Mouse (Mus musculus): ENCODE results near the gene Ttc28. TPM values are rescaled to one million over a fixed set of nuclear protein-coding genes. Genes with fewer than 3 reads are reported as not detected.

Gene Ttc28
- polyA plus RNA-seq, 1 experiment, result 3.4 TPM

DNA sequence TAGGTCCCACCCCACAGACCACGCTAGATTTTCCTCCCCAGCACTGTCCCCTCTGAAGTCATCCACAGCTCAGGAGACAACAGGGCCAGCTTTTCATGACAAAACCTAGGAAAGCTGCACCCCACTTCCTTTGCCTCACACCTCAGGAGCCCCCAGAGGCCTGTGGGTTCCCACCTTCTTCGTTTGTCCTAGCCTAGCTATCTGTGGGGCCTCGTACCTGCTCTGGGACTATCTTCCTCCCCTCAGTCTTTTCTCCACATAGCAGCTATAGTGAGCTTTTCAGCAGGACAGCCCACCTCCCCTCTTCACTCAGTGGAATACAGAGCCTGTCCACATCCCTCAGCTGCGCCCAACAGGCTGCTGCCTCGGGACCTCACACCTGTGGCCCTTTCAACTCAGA lies 418.2 kb downstream of the Ttc28 start:
- Histone ChIP-seq H3K79me2 (ENCODE audit: control insufficient read depth, insufficient read depth) (no peaks in the 10 kb centered on the region), H3ac (ENCODE audit: control insufficient read depth, insufficient read length, low read depth) (no peak overlapping the region), H3K4me3 (ENCODE audit: insufficient read depth, poor library complexity, severe bottlenecking) (no peak overlapping the region), H3K36me3 (ENCODE audit: control insufficient read depth, insufficient read depth) (no peaks in the 10 kb centered on the region), H3K79me3 (ENCODE audit: low read depth) (no peaks in the 10 kb centered on the region), H3K27me3 (ENCODE audit: control insufficient read depth, insufficient read depth, insufficient read length) (peaks cover 36% of the 10 kb centered on the region)
- TF ChIP-seq MYOD1 (IDR thresholded peaks at IDR 0.05; ENCODE audit: control insufficient read depth, insufficient read length, low read depth) (no peak), CTCF (IDR thresholded peaks at IDR 0.05; ENCODE audit: control insufficient read depth, insufficient read depth, insufficient read length) (no peak), CEBPB (IDR thresholded peaks at IDR 0.05; ENCODE audit: low read depth) (no peak), USF1 (IDR thresholded peaks at IDR 0.05; ENCODE audit: low read depth) (no peak), MAX (IDR thresholded peaks at IDR 0.05) (no peak), MYOG (IDR thresholded peaks at IDR 0.05; ENCODE audit: control insufficient read depth, extremely low read depth, insufficient read length) (no peak), FOSL1 (IDR thresholded peaks at IDR 0.05; ENCODE audit: insufficient read depth, low read length, poor library complexity, severe bottlenecking) (no peak)

DNA sequence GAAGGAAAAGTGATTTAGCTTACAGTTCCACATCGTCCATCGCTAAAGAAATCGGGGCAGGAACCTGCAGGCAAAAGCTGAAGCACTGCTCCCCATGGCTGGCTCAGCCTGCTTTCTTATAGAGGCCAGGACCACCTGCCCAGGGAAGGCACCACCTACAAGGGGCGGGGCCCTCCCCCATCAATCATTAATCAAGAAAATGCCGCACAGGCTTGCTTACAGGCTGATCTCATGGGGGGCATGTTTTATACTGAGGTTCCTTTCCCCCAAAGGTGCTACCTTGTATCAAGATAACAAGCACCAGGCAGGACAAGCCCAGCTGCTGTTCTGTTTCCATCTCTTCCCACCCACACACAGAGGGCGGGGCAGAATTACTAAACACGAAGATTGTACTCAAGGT lies 419.1 kb downstream of the Ttc28 start:
- no peak overlapping the region for H3ac ChIP-seq (ENCODE audit: control insufficient read depth, insufficient read length, low read depth)
- H3K79me2 ChIP-seq (ENCODE audit: control insufficient read depth, insufficient read depth), result no peaks in the 10 kb centered on the region
- no peak overlapping the region for H3K4me3 ChIP-seq (ENCODE audit: insufficient read depth, poor library complexity, severe bottlenecking)
- H3K27me3 ChIP-seq (ENCODE audit: control insufficient read depth, insufficient read depth, insufficient read length), result peaks cover 34% of the 10 kb centered on the region
- H3K79me3 ChIP-seq (ENCODE audit: low read depth), result no peaks in the 10 kb centered on the region
- H3K36me3 ChIP-seq (ENCODE audit: control insufficient read depth, insufficient read depth), result no peaks in the 10 kb centered on the region
- TF ChIP-seq MAX (IDR thresholded peaks at IDR 0.05), result no peak
- no peak for TF ChIP-seq MYOD1 (IDR thresholded peaks at IDR 0.05; ENCODE audit: control insufficient read depth, insufficient read length, low read depth)
- TF ChIP-seq FOSL1 (IDR thresholded peaks at IDR 0.05; ENCODE audit: insufficient read depth, low read length, poor library complexity, severe bottlenecking), result no peak
- no peak for TF ChIP-seq CEBPB (IDR thresholded peaks at IDR 0.05; ENCODE audit: low read depth)
- no peak for TF ChIP-seq USF1 (IDR thresholded peaks at IDR 0.05; ENCODE audit: low read depth)
- no peak for TF ChIP-seq CTCF (IDR thresholded peaks at IDR 0.05; ENCODE audit: control insufficient read depth, insufficient read depth, insufficient read length)
- no peak for TF ChIP-seq MYOG (IDR thresholded peaks at IDR 0.05; ENCODE audit: control insufficient read depth, extremely low read depth, insufficient read length)

DNA sequence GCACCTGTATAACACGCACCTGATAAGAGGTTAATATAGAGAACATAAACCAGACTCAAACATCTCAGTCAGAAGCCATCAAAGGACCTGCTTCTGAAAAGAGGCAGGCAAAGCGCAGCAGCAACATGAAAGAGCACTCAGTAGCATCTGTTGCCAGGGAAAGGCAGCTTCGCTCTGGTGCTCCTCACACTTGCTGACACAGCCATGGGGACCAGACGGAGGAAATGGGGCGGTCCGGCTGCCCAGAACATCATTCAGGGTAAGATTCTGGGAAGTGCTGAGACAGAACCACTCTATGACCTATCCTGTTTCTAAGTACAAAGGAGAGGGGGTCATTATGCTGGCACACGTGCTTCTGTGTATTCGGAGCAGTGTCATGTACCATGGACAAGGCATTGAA lies 421.2 kb downstream of the Ttc28 start:
- TF ChIP-seq MYOG (IDR thresholded peaks at IDR 0.05; ENCODE audit: control insufficient read depth, extremely low read depth, insufficient read length), result no peak
- no peak for TF ChIP-seq FOSL1 (IDR thresholded peaks at IDR 0.05; ENCODE audit: insufficient read depth, low read length, poor library complexity, severe bottlenecking)
- no peak for TF ChIP-seq USF1 (IDR thresholded peaks at IDR 0.05; ENCODE audit: low read depth)
- no peak for TF ChIP-seq MYOD1 (IDR thresholded peaks at IDR 0.05; ENCODE audit: control insufficient read depth, insufficient read length, low read depth)
- TF ChIP-seq CTCF (IDR thresholded peaks at IDR 0.05; ENCODE audit: control insufficient read depth, insufficient read depth, insufficient read length), result no peak
- no peak for TF ChIP-seq CEBPB (IDR thresholded peaks at IDR 0.05; ENCODE audit: low read depth)
- no peak for TF ChIP-seq MAX (IDR thresholded peaks at IDR 0.05)
- Histone ChIP-seq H3K79me3 (ENCODE audit: low read depth) (no peaks in the 10 kb centered on the region), H3K27me3 (ENCODE audit: control insufficient read depth, insufficient read depth, insufficient read length) (peaks cover 33% of the 10 kb centered on the region), H3K36me3 (ENCODE audit: control insufficient read depth, insufficient read depth) (no peaks in the 10 kb centered on the region), H3K4me3 (ENCODE audit: insufficient read depth, poor library complexity, severe bottlenecking) (no peak overlapping the region), H3K79me2 (ENCODE audit: control insufficient read depth, insufficient read depth) (no peaks in the 10 kb centered on the region), H3ac (ENCODE audit: control insufficient read depth, insufficient read length, low read depth) (no peak overlapping the region)

DNA sequence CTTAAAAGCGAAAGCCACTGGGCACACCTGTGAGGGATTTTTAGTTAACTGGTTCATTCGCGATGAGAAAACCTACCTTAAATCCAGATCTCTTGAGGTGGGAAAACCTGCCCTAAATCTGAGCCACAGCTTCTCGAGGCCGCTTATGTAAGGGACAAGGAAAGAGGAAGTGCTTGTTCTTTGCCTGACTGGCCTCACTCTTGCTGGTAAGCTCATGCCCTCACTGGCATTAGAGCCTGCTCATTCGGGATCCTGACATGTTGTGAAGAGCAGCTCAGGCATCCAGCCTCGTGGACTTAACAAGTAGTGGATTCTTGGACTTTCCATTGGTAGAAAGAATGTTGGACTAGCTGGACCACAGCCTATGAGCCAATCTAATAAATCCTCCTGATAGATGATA lies 422.1 kb downstream of the Ttc28 start:
- H3K4me3 ChIP-seq (ENCODE audit: insufficient read depth, poor library complexity, severe bottlenecking), result no peak overlapping the region
- TF ChIP-seq MAX (IDR thresholded peaks at IDR 0.05) (no peak), CTCF (IDR thresholded peaks at IDR 0.05; ENCODE audit: control insufficient read depth, insufficient read depth, insufficient read length) (no peak), FOSL1 (IDR thresholded peaks at IDR 0.05; ENCODE audit: insufficient read depth, low read length, poor library complexity, severe bottlenecking) (no peak), MYOG (IDR thresholded peaks at IDR 0.05; ENCODE audit: control insufficient read depth, extremely low read depth, insufficient read length) (no peak), MYOD1 (IDR thresholded peaks at IDR 0.05; ENCODE audit: control insufficient read depth, insufficient read length, low read depth) (no peak), USF1 (IDR thresholded peaks at IDR 0.05; ENCODE audit: low read depth) (no peak), CEBPB (IDR thresholded peaks at IDR 0.05; ENCODE audit: low read depth) (no peak)
- H3K36me3 ChIP-seq (ENCODE audit: control insufficient read depth, insufficient read depth), result no peaks in the 10 kb centered on the region
- no peaks in the 10 kb centered on the region for H3K79me2 ChIP-seq (ENCODE audit: control insufficient read depth, insufficient read depth)
- H3K27me3 ChIP-seq (ENCODE audit: control insufficient read depth, insufficient read depth, insufficient read length), result peaks cover 28% of the 10 kb centered on the region
- no peak overlapping the region for H3ac ChIP-seq (ENCODE audit: control insufficient read depth, insufficient read length, low read depth)
- no peaks in the 10 kb centered on the region for H3K79me3 ChIP-seq (ENCODE audit: low read depth)

DNA sequence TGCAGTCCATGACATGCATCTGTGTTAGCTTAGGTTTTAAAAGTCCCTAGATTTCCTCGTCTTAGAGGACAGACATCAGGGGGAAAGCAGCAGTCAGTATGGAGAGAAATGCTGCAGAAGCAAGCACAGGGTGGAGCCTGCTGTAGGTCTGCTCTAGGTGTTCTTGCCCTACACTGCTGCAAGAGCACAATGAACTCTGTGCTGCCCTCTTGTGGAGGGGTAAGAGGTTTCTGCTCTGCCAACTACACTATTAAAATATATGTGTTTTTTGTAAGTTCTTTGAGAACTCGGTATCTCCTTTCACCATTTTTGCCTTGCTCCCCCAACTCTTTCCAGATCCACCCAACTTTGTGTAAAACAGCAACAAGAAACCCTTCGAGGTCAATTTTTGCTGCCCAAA lies 425.1 kb downstream of the Ttc28 start:
- H3K27me3 ChIP-seq (ENCODE audit: control insufficient read depth, insufficient read depth, insufficient read length), result peaks cover 24% of the 10 kb centered on the region
- H3K79me2 ChIP-seq (ENCODE audit: control insufficient read depth, insufficient read depth), result no peaks in the 10 kb centered on the region
- H3K79me3 ChIP-seq (ENCODE audit: low read depth), result no peaks in the 10 kb centered on the region
- no peak for TF ChIP-seq MAX (IDR thresholded peaks at IDR 0.05)
- no peaks in the 10 kb centered on the region for H3K36me3 ChIP-seq (ENCODE audit: control insufficient read depth, insufficient read depth)
- no peak overlapping the region for H3K4me3 ChIP-seq (ENCODE audit: insufficient read depth, poor library complexity, severe bottlenecking)
- no peak overlapping the region for H3ac ChIP-seq (ENCODE audit: control insufficient read depth, insufficient read length, low read depth)

DNA sequence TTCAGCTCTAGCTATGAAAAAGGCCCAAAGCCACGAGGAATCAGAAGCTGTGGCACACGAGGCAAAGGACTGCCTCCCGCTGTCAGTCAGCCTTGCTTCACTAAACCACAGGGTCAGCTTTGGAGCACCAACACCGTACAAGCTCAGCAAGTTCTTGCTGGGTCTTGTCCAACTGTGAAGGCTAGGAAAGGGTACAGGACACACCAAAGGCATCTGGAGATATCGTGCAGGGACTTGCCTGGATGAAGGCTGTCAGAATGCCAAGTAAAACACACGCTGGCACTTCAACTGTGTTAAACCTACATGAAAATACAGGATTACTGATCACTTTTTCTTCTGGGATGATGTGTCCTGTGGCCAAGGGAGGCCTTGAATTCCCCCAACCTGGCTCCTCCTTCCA lies 430.6 kb downstream of the Ttc28 start:
- no peak overlapping the region for H3ac ChIP-seq (ENCODE audit: control insufficient read depth, insufficient read length, low read depth)
- TF ChIP-seq MYOD1 (IDR thresholded peaks at IDR 0.05; ENCODE audit: control insufficient read depth, insufficient read length, low read depth), result no peak
- no peak for TF ChIP-seq CEBPB (IDR thresholded peaks at IDR 0.05; ENCODE audit: low read depth)
- no peak for TF ChIP-seq MAX (IDR thresholded peaks at IDR 0.05)
- TF ChIP-seq USF1 (IDR thresholded peaks at IDR 0.05; ENCODE audit: low read depth), result no peak
- TF ChIP-seq CTCF (IDR thresholded peaks at IDR 0.05; ENCODE audit: control insufficient read depth, insufficient read depth, insufficient read length), result no peak
- no peak for TF ChIP-seq FOSL1 (IDR thresholded peaks at IDR 0.05; ENCODE audit: insufficient read depth, low read length, poor library complexity, severe bottlenecking)
- no peak for TF ChIP-seq MYOG (IDR thresholded peaks at IDR 0.05; ENCODE audit: control insufficient read depth, extremely low read depth, insufficient read length)

More for the DNA sequence above, 430.6 kb downstream of the Ttc28 start:
- Histone ChIP-seq H3K36me3 (ENCODE audit: control insufficient read depth, insufficient read depth) (no peaks in the 10 kb centered on the region), H3K4me3 (ENCODE audit: insufficient read depth, poor library complexity, severe bottlenecking) (no peak overlapping the region), H3K79me2 (ENCODE audit: control insufficient read depth, insufficient read depth) (no peaks in the 10 kb centered on the region), H3K27me3 (ENCODE audit: control insufficient read depth, insufficient read depth, insufficient read length) (peaks cover 5% of the 10 kb centered on the region), H3K79me3 (ENCODE audit: low read depth) (no peaks in the 10 kb centered on the region)
